Mouse (Mus musculus) heart, adult 18-20 months (tissue): ENCODE results near the gene Zdhhc17. TPM values are rescaled to one million over a fixed set of nuclear protein-coding genes. Genes with fewer than 3 reads are reported as not detected.

Experiments
- DNase-seq, 2 experiments: peaks; one replicate each; pipeline ENCODE4 v3.0.0; 2021 to 2022; ENCODE audit warnings: mixed read lengths in 1 of 2
- long read RNA-seq, 2 experiments: library from polyadenylated mRNA; stranded (forward); transcript quantifications; one replicate each; pipeline ENCODE4 v2.0.0; 2021
- total RNA-seq, 2 experiments: library from RNA; stranded (reverse); gene quantifications; 2 replicates each; pipeline ENCODE4 v1.2.3; 2021

The Zdhhc17 gene
- total RNA-seq: 10 to 100 TPM; 18.1 to 23.1 TPM
- long read RNA-seq, experiment 1, partial matches to known transcripts: 0 of 1 reads
- long read RNA-seq, experiment 1, other reads (novel, unspliced or antisense): 1 of 1 reads
- long read RNA-seq, experiment 2, partial matches to known transcripts: 0 of 1 reads
- long read RNA-seq, experiment 2, other reads (novel, unspliced or antisense): 1 of 1 reads

GRCm38 (mm10) chr10:111009641-111010479 lies at the start of gene Zdhhc17:
Zdhhc17 (minus strand) TSS chr10:111010140.
- DNase-seq: peak; percentile 95

DNA sequence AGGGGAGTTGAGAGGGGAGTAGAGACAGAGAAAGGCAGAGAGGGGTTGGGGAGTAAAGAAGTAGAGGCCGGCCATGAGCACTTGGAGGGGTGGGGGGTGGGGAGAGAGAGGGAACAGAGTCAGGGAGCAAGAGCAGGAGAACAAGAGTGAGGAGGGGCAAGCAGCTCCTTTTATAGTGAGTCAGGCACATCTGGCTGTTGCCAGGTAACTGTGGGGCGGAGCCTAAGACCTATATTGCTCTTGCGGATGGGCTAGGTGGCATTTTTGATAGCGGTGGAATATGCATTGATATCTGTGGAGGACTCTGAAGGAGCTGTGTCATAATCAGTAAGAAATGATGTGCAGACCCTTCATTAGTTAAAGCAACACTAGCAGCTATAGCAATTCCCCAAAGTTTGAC lies 45.8 kb upstream of the Zdhhc17 start:
- no peak for DNase-seq

DNA sequence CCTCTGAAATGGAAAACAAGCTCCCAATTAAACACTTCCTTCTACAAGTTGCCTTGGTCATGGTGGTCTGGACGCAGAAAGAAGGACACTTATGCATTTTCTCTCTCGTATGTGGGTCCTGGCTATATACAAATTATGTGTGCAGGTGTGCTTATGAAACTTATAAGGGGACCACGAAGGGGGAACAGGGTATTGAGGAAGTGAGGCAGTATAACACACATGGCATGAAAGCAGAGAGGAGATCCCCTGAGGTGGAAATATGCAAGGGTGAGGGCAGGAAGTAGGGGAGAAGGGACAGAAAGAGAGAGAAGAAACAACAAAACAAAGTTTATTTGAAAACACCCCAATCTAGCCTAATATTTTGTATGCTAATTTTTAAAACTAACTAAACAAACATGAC lies 41.7 kb upstream of the Zdhhc17 start:
- no peak for DNase-seq

GRCm38 (mm10) chr10:111050511-111050910 lies 40.6 kb upstream of the Zdhhc17 start:
- no peak for DNase-seq

GRCm38 (mm10) chr10:111050061-111050460 lies 40.1 kb upstream of the Zdhhc17 start:
- DNase-seq: no peak

- DNase-seq: peak; percentile 21 to 54
Observed at GRCm38 (mm10) chr10:111047895-111048294, 38.0 kb upstream of the Zdhhc17 start.

DNA sequence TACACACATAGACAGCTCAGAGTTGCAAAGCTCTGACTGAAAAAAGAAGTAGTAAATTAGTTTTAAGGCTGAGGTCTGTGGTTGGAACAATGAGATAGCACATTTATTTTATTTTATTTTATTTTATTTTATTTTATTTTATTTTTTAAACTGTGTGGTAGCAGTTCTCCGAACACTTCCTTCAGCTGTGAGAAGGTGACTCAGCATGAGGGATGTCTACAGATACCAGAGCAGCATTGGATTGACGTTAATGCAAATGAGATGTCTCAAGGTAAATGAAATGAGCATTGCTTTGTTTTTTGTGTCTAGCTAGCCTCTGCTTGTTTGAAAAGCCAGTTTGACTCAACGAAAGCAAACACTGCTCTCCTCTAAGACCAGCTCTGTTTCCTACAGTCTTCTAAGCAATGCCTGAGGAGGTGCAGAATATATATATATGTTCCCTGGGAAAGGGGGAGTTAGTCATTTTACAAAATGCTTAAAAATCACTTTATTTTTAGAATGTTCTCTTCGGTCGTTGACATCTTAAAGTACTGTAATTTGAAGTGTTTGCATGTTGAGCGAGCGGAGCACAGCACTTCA lies 30.2 kb upstream of the Zdhhc17 start:
- DNase-seq: no peak

DNA sequence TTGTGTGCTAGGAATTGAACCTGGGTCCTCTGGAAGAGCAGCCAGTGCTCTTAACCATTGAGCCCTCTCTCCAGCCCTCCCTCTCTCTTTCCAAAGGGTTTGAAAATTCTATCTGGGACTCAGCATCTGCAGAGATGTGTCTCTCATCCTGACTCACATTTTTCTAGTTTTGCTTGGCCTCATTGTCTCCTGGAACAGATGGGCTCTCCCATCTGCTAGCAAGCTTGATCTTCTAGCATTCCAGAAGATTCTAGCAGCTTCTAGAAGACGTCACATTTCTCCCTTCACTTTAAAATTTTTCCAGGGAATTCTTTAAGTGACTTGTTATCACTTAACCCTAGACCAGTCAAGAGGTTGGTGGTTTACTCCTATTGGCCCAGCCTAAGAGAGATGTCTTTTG lies 26.9 kb upstream of the Zdhhc17 start:
- no peak for DNase-seq

DNA sequence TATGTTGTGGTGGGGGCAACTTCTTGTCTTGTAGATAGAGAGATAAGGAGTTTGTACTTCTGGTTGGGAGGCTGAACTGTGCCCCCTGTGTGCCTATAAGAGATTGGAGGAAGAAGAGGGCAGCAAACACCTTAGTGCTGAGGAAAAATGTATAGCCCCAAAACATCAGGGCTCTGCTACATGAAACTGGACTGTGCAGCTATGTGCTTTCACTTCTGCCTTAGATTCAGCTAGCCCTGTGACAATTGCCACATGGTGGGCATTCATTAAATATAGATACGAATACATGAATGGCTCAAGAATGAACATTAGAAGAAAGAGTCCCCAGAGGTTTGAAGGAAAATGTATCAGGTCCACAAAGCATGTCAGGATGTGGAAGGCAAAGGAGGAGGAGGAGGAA lies 25.2 kb upstream of the Zdhhc17 start:
- no peak for DNase-seq

- peak; percentile 43 to 60 for DNase-seq
Observed at GRCm38 (mm10) chr10:111031511-111032365, 21.8 kb upstream of the Zdhhc17 start.

DNA sequence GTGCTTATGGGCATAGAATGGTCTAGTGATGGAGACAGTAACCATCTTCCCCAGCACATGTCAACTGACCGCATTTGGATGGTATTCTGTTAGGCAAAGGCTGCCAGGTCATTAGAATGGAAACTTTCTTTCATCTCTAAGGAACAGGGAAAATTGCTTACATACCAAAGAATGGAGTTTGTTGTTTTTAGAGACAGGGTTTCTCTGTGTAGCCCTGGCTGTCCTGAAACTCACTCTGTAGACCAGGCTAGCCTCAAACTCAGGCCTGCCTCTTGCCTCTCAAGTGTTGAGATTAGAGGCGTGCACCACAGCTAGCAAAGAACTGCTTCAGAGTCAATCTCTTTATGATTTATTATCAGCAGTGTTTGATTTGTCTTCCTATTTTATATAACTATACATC lies 20.9 kb upstream of the Zdhhc17 start:
- no peak for DNase-seq

GRCm38 (mm10) chr10:111026106-111026505 lies 16.2 kb upstream of the Zdhhc17 start:
- DNase-seq: no peak

DNA sequence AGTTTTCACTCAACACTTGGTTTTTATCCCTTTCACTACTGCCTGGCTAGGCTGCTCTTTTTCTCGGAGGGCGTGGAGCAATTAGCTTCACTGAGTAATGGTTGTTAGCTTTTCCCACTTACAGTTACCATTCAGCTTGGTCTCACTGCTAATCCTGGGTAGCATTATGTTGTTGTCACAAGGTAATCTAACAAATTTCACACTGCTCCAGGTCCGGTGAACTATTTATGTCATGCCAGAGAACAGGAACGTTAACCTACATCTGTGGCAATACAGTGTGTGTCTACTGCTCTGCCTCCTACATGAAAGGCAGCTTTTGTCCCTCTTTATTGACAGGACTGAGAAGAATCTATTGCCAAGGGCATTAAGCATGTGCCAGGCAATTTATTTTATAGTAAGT lies 14.8 kb upstream of the Zdhhc17 start:
- no peak for DNase-seq

- peak; percentile 63 to 65 for DNase-seq
Observed at GRCm38 (mm10) chr10:111014476-111014875, 4.5 kb upstream of the Zdhhc17 start.

GRCm38 (mm10) chr10:111013265-111013664 lies 3.3 kb upstream of the Zdhhc17 start:
- no peak for DNase-seq

DNA sequence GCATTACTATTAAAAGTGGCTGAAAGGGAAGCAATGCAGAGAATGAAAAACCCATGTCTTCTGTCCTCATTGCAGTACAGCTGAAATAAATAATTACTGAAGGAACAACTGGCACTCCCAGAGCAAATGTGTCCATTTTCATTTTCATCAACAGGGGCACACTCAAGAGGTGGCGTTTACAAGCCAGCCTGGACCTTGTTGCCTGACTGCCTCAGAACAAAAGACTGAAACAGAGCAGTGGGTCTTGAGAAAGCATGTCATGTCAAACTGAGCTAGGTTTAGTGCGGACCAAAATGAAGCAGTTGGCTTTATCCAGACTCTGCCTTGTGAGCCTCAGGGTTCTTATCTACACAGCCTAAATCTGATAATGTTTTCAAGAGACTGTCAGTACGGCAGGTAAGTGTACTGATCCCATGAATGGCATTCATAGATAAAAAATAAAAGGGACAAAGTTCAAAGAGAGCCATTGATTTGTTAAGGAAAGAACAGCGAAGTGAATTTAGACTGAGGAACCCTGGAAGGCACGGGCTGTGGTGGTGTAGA lies 2.6 kb upstream of the Zdhhc17 start:
- no peak for DNase-seq

- DNase-seq: no peak
Observed at GRCm38 (mm10) chr10:111011226-111011765, 1.4 kb upstream of the Zdhhc17 start.

DNA sequence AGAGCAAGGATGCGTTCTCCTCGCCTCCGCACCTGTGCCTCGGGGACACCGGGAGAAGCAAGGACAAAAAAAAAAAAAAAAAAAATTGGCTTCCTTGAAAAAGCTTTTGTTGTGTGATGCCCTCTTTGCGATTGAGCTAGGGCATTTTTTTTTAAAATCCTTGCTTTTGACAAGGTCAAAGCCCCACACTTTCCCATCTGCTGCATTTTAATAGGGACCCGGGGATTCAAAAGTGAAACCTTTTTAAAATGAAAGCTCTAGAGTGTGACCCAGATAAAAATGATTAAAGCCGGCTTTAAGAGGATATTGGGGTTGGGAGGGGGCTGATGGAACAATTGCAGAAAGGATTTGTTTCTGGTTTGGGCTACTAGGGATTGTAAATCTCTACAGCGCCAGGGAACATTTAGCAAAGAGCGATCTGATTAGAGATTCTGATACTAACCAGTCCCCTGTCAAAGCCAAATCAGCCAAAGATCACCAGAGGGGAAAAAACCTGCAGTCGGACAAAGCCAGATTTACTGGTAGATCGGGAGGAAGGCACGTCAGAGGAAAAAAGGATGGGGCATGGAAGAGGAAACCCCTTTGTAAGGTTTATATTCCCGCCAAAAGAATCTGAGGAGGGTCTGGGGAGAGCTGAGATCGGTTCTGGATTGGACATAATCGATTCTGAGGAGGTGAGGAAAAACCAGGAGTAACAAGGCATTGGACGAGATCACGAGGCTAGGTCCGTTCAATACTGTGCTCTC lies 713 bp upstream of the Zdhhc17 start:
- peak; percentile 28 to 63 for DNase-seq

DNA sequence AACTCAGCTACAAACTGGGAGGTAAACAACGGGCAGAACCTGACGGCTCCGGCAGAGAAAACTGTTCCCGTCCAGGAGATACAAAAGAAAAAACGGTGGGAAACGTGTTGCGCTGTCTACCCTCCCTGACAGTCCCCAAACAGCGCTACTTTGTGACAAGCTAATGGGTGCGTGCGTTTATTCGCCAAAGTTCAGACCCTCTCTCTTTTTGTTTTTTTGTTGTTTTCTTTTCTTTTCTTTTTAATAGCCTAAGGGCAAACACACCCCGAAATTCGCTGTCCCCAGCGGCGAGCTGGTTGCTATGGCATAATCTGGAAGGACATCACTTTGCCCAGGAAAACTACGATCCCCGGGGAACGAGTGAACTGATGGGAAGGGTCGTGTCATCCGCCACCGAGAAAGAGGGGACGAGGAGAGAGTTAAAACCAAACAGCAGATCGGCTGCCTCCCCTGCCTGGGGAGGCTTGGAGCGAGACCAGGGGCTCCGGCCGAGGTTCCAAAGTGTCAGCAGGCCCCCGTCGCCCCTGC lies 763 bp downstream of the Zdhhc17 start:
- no peak for DNase-seq

- DNase-seq: no peak
Observed at GRCm38 (mm10) chr10:111007687-111008086, 2.3 kb downstream of the Zdhhc17 start.
